Mouse (Mus musculus) heart, postnatal 0 days (tissue): Measurements from ENCODE around the gene Casq2.

Experiments
- CTCF ChIP-seq: IDR thresholded peaks from 2 replicates; pipeline ENCODE4 v1.5.1; 2016; ENCODE audit warnings: antibody characterized with exemption, control low read depth, low read depth
- EP300 ChIP-seq: IDR thresholded peaks from 2 replicates; pipeline ENCODE4 v1.6.1; 2016; ENCODE audit warnings: antibody characterized with exemption, low read depth

DNA sequence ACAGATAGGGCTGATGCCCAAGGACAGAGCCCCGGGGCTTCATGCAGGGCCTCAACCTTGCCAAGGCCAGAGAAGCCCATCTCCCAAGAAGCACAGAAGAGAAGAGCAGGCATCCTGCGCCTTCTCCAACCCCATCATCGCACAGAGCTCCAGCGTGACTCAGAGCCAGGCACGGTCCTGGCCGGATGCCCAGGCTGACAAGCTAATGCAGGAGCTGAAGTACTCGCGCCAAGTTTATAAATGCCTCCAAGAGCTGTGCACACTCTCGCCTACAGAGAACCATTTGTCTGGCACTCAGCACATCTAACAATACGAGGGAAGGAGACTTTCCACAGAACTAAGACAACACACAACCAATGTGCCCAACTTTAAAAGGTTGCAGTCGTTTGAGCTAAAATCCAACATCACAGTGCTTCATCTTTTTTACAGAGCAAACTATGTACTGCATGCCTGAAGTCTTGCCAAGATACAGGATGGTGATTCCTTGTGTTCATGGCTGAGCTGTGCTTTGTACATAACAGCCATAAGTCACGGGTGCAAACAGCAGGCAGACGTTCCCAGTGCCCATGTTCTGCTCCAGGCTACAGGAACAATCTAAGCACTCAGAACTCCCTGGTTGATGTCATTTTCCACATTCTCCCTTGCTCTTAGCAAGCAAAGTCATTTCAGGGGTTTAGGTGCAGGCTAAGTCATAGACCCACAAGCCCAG is 83.1 kb downstream of the Casq2 start:
- TF ChIP-seq CTCF (no peak), EP300 (0 out of 2 replicates have a peak, but pooled peaks have one; percentile 41)
